Mouse (Mus musculus) heart, postnatal 25 days (tissue): ENCODE measurements around the gene Cavin1. TPM values are rescaled to one million over a fixed set of nuclear protein-coding genes. Genes with fewer than 3 reads are reported as not detected.

Experiments used
- DNase-seq: peaks from one replicate; pipeline ENCODE4 v3.0.0; 2022; ENCODE audit warnings: low spot score
- intact Hi-C: fragments of 180-260 bp; cut with DNase I; formaldehyde crosslinking; loops from one replicate; pipeline ENCODE4 v1.15.1; 2025
- total RNA-seq, 2 experiments: library from RNA; stranded (reverse); gene quantifications; 2 replicates each; pipeline ENCODE4 v1.2.3; 2021

Gene Cavin1
- total RNA-seq, 2 experiments from 2014 or later: 275 to 277 TPM

DNA sequence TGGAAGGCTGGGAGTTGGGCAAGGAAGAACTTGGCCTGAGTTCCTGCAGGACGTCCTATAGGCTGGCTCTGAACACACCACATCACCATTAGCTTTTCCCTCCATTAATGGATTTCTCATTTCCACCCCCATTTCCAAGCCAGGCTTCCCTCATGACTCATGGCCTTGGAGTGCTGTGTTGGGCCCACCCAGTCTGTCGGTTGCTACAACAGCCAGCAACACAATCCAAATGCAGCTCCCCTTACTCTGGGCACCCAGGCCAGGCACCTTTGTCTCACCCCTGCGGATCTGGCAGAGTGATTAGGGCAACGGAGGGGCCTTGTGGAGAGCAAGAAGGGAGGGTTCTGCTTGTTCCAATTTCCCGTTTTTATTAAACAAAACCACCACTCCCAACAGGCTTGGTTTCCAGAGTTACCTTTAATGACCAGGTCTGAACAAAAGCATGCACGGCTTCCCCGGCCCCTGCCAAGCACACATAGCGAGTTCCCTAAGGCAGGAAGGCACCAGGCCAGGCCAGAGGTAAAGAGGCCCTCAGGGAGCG lies 8.2 kb downstream of the Cavin1 start:
- DNase-seq: peak; percentile 82
- intact Hi-C loops: loop anchor here (10.0 kb wide), 1 partner anchor 1082 kb away; the partner anchor contains the start of gene Cd300lg

DNA sequence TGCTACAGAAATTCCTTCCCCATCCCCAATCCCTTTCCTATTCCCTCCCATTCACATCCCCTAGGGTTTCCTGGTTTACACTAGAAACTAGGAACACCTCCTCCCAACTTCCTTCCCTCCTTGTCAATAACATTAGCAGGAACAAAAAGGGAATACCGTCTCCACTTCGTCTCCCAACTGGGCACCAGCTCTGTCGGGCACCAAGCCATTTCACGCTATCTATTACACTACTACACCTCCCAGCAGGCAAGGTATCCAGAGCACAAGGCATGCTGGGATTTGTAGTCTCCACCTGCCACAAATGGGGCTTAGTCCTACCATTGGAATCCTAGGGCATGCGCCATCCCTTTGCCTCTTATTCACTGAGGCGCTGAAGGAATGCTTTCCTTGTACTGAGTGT lies 10.1 kb downstream of the Cavin1 start:
- intact Hi-C loops: loop anchor here (10.0 kb wide), 1 partner anchor 1084 kb away; the partner anchor contains the start of gene Cd300lg

DNA sequence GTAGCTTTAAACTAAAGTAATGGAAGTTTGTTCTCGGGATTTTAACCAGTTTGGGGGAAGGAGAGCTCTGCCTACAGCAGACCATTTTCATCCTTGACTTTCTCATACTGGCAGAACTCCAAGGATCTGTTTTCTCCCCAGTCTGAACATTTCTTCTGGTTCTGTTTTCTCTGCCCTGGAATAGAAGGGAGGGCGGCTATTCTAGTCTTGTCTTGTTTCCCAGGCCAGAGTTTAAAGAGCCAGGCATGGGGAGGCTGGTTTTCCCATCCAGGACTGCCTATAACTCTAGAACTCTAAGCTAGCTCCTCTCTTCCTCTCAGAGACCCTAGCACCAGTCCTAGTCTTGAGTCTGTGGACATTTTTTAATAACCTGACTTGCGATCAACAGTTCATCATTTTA lies 10.9 kb downstream of the Cavin1 start:
- intact Hi-C loops: loop anchor here (2.0 to 10.0 kb wide), 3 partner anchors 99 to 1085 kb away; partner anchors contain the start of gene Cd300lg
- no peak for DNase-seq

More for the DNA sequence above, 10.1 kb downstream of the Cavin1 start:
- peak; percentile 68 for DNase-seq

DNA sequence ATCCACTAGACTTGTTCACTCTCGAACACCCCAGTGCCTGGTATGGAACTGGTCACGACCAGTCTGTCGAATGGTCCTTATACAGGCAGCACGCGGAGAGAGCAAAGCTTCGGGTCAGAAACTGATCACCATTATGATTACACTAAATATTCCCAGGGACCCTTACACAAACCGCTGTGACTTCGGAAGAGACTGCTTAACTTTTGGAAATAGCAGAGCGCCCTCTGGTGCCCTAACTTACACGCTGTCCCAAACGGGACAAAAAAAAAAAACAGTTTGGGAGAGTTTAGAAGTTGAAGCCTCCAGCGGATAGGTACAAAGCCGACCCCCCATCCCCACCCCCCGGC lies 11.2 kb downstream of the Cavin1 start:
- peak; percentile 47 for DNase-seq
- intact Hi-C loops: loop anchor here (2.0 kb wide), 2 partner anchors 99 to 245 kb away; no protein-coding TSS in a partner anchor

DNA sequence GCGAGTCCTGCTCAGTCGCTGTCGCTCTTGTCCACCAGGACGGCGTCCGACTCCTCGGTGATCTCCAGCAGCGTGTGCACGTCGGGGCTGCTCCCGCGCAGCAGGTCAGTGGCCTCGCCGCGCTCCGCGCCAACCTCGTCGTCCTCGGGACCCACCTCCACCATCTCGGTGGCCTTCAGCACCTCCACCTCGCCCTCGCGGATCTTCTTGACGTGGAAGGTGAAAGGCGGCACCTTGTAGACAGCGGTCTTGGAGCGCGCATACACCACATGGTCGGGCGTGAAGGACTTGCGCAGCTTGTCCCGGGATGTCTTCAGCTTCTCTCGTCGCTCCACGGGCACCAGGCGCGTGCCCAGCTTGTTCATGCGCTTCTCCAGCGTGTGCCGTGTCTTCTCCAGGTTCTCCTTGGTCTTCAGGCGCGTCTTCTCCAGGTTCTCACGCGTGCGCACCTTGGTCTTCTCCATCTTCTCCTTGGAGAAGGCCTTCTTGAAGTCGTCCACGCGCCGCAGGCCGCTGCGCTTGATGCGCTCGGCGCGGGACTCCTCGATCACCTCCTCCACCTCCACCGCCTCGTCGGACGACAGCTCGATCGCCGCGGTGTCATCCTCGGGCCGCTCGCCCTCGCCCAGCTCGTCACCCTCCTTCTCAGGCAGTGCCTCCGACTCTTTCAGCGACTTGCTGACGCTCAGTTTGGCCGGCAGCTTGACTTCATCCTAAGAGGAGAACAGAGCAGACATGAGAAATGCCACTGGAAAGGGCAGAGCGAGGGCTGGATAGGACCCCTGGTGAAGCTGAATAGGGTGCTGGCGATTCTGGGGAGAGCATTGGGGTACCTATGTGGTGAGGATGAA lies 11.8 kb downstream of the Cavin1 start:
- no peak for DNase-seq
- intact Hi-C loops: loop anchor here (2.0 kb wide), 2 partner anchors 100 to 244 kb away; no protein-coding TSS in a partner anchor

DNA sequence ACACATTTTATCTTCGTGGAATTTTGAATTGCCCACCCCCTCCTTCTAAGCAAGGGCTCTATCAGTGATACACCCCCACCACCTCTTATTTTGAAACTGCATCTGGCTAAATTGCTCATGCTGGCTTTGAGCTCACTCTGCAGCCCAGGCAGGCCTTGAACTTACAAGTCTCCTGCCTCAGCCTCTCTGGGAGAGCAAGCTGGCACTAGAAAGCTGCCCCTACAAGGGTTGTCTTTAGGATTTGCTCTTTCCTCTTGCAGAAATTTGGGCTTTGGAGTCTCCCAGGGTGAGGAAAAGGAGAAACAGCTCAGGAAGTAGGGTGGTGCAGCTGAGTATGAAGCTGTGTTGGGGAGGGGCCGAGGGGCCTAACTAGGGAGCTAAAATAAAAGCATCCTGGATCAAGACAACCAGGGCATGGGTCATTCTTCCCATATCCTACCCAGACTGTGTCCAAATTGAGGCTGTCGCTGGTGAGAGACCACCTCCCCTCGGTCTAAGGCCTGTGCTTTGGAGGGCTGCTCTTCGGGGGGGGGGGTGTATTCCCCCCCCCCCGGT lies 12.7 kb downstream of the Cavin1 start:
- intact Hi-C loops: loop anchor here (1.0 to 2.0 kb wide), 4 partner anchors 19 to 243 kb away; partner anchors contain the start of gene Stat3
- no peak for DNase-seq

DNA sequence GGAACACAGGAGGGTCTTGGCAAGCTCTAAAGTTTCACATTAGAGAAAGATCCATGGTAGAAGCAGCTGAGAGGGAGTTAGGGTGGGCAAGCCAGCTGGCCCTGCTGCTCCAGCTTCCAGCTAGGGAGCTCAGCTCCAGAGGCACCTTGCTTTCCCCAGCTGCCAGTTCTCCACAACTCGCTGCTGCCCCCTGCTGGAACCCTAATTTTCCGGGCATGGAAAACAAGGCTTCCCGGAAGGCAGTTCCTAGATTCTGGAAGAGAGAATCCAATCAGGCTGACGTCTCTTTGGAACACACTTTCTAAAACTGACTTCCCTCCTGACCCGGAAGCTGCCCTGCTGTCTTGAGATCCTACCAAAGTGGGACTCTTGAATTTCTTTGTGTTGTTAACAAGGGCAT lies 13.4 kb downstream of the Cavin1 start:
- intact Hi-C loops: loop anchor here (1.0 to 2.0 kb wide), 2 partner anchors 18 to 64 kb away; partner anchors contain the start of gene Stat3
- DNase-seq: peak; percentile 68

DNA sequence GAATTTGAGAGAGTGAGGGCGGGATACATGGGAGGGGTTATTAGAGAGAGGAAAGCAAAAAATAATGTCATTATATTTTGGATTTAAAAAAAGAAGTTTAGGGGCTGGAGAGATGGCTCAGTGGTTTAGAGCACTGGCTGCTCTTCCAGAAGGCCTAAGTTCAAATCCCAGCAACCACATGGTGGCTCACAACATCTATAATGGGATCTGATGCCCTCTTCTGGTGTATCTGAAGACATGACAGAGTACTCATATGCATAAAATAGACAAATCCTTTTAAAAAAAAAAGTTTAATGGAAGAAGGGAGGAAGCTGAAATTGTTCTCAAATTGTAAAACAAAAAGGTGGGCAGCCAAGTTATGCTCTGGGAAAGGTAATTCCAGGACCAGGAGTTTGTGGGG lies 21.1 kb downstream of the Cavin1 start:
- intact Hi-C loops: no loop called here
- no peak for DNase-seq

DNA sequence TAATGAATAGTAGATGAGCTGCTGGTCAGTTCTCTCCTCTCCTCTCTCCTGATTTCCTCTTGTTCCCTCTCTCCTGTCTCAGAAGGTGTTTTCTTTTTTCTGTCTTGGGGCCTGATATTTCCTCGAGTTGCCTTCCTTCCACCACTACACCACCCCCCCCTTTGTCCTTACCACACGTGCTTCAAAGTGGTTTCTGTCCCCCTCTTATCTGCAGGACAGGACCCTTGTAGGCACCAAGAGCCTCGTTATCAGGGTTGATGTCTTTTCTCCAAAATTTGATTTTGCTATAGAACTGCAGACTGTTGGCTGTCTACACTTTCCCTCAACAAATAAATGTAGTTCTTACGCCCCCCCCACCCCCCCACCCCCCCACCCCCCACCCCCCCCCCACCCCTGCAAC lies 22.4 kb downstream of the Cavin1 start:
- no peak for DNase-seq
- intact Hi-C loops: no loop called here

DNA sequence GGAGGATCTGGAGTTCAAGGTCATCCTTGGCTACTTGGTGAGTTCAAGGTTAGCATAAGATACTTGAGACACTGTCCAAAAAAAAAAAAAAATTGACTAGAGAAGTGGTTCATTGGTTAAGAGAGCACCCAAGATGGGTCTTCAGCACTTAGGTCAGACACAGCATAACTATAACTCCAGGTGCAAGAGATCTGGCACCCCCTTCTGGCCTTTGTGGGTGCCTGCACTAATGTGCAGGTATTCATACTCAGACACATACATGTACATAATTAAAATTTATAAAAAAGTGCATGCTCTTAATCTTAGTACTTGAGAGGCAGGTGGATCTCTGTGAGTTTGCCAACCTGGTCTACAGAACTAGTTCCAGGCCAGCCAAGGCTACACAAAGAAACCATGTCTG lies 23.1 kb downstream of the Cavin1 start:
- no peak for DNase-seq
- intact Hi-C loops: no loop called here

DNA sequence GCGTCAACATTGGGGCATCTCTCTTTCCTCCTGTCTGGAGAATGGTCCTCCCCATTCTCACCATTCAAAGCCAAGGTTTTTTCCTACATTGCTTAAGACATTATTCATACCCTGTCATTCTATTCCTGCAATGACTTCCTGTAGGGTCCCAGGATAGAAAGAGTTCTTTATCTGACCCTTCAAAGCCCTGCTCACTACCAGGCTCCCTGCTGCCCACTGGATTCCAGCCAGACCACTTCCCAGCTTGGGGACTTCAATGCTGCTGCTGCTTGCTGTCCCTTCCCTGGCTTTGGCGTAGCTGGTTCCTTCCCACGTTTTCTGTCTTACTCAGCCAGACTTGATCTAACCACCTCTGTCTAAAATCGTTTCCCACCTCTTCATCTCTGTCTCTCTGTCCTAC lies 23.8 kb downstream of the Cavin1 start:
- intact Hi-C loops: no loop called here
- no peak for DNase-seq

DNA sequence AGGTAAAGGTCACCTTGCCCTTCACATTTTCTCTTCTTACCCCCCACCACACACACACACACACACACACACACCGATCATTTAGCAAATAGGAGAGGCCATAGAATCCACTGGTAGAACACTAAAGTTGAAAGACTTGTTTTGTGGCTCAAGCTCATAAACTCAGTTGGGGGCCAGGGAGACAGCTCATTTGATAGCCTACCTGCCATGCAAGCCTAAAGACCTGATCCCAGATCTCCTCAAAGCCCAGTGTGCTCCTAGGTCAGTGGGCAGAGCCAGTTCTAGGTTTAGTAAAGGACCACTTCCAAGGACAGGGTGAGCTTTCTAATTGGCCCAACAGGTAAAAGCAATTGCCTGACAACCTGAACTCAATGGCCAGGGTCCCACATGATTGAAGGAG lies 28.3 kb downstream of the Cavin1 start:
- DNase-seq: no peak
- intact Hi-C loops: no loop called here

DNA sequence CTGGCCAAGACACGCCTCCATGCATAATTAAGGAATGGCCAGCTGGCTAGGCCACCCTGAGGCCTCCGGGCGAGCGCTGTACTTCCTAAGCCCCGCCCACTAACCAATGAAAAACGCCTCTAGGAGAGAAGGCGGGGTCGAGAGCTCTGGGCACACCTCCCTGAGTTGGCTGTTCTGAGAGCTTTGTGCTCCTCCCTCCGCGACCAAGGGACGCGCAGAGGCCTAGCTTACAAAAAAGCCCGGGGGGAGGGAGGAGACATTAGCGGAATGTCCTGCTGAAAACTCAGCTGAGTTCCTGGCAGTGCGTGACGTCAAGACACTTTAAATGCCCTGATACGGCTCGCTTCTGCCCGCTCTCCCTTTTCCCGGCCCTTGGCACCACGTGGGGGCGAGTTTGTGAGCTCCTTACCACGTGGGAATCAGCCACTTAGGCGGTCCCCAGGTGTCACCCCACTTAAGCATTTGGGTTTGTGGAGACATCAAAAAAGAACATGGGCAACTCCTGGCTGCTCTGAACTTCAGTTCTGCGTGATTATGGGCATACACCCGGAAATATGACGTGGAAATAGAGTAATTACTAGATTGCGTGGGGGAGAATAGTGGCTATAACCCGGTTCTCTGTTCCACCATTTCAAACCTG lies 31.1 kb downstream of the Cavin1 start, which contains the start of gene Stat3:
Stat3 (minus strand) TSS at position 29 of the 640 bp plus-strand sequence.
- peak; percentile 97 for DNase-seq
- intact Hi-C loops: loop anchor here (2.0 kb wide), 1 partner anchor 17 kb away; no protein-coding TSS in a partner anchor

DNA sequence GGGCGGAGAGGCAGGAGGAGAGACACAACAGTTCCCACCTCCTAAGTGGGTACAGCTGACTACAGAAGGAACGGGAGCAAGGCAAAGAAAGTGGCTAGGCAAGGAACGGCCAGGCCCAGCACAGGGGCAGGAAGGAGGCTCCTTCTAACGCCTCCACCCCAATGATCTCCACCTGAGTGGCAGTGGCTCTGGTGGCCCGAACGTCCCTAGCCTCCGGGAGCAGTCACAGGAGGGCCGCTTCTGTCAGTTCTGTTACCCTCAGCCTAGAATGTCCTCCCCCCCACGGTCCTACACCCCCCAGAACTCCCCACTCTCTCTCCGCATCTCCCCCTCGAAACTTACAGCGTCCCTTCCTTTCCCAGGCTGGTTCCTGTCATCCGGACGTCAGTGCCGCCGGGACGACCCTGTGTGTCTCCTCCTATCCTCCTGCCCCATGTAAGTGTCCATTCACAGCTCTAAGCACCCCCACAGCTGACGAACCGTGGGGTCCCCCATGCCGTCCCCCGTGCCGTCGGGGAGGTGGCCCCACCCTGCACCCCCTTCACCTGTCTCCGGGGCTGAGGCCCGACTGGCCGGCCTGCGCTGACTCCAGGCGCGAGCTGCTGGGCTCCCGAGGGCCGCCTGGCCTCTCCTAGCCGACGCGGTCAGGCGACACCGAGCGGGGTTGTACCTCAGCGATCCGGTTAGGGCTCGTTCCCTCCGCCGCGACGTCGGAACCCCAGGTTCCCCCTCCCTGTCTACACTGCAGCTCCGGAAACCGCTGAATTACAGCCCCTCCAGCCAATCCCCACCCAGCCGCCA lies 31.8 kb downstream of the Cavin1 start:
- intact Hi-C loops: loop anchor here (2.0 kb wide), 1 partner anchor 18 kb away; no protein-coding TSS in a partner anchor
- no peak for DNase-seq

DNA sequence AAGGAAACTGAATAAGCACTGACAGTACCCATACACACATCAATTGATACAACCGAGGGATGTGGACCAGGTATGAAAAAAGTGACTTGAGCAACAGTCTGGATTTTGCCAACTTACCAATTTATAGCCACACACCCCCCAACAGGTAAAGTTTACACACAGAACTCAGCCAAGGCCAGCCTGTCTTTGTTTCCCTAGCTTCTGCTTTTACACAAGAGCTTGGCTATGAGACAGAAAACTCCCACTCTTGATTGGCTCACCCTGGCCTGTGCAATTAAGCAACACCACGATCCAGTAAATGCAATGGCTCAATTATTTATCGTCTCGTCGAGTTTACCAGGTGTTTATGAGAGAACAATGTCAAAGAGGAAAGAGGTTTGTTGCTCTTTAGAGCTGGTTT lies 32.6 kb downstream of the Cavin1 start:
- intact Hi-C loops: loop anchor here (2.0 kb wide), 1 partner anchor 19 kb away; no protein-coding TSS in a partner anchor
- DNase-seq: peak; percentile 16

DNA sequence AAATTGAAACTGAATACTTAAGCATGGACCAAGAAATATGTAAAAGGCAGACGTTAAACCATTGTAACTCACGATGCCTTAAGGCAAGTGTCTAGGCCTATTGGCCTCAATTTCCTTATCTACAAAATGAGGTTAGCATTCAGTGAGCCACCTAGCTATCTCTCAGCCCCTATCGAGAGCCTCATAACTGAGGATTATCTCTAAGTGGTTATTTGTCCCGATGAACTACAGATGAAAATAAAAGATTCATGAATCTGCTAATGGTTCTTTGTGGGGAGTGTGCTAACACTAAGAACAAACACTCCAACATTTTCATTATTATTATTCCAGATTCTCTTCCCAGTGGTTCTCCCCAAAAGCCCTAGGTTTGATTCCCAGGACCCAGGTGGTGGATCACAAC lies 33.4 kb downstream of the Cavin1 start:
- no peak for DNase-seq
- intact Hi-C loops: no loop called here

DNA sequence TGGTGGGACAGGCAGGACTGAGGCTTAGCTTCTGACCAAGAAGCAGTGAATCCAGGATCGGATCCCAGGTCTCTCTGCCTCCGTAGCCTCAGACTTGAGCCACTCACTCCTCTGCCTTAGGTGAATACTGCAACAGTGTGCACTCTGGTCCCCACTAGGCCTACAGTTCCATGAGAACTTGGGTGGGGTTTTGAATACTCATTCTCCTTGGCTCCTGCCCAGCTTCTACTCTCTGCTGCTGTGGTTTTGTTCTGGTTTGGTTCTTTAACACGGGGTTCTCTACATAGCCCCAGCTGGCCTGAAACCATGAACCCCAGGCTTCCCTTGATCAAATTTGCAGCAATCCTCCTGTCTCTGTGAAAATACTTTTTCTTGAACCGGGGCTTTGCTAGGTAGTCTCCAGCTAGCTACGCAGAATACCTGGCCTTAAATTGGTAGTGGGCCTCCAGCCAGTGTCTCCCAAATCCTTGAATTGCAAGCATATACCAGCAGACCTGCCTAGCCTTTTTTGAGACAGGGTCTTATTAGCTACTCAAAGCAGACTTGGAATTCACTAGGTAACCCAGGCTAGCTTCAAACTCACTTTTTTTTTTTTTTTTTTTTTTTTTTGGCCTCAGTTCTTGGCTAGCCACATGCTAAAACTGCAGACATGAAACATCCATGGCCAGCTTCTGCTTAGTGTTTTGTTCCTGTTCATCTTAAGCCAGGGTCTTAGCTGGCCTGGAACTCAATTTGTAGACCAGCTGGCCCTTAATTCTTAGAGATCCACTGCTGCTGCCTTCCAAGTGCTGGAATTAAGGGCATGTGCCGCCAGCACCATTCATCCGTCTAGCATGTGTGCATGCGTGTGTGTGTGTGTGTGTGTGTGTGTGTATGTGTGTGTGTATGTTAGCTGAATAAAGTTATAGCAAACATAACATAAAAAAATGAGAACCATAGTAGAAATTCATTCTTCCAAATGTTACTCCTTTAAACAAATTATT lies 35.0 kb downstream of the Cavin1 start:
- intact Hi-C loops: no loop called here

DNA sequence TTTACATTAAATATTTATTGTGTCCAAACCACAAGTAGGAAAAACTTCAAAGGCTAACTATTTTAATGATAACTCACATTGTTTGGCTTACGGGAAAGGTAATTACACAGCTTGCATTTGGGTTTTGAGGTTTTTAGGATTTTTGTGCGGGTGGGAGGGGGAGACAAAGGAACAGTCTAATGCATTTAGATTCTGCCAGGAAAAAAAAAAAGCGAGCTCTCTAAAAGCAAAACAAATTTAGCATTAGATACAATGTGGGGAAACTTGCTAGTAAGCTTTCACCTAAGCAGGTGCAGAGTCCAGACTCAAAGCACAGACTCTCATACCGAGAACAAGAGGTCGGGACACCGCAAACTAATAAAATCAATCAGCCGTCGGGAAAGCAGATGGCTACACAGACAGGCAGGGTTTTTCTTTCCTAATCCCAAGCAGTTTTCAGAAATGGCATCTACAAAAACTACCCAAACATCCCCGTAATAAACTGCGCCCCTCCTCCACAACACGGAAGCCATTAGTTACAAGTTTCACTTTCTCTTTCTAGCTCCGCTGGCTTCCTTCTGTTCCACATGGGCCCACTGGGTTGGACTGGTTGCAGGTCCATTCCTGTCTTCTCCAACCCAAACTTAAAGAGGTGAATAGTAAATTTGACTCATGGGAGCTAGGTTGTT lies 39.3 kb downstream of the Cavin1 start:
- DNase-seq: no peak
- intact Hi-C loops: no loop called here

More for the DNA sequence above, 35.0 kb downstream of the Cavin1 start:
- DNase-seq: no peak
